Mouse (Mus musculus) liver, adult 2 months (tissue): ENCODE measurements around the gene Zfp398. TPM values are rescaled to one million over a fixed set of nuclear protein-coding genes. Genes with fewer than 3 reads are reported as not detected.

Experiments used
- DNase-seq: peaks from one replicate; pipeline ENCODE4 v3.0.0-alpha.2; 2011; ENCODE audit warnings: low read depth, low spot score; ENCODE audit errors: extremely low read depth
- H3K27ac ChIP-seq: fragments of 200-500 bp; replicated peaks from 2 replicates; pipeline ENCODE4 v1.5.1; 2012; ENCODE audit warnings: low read depth, mild to moderate bottlenecking, control low read depth, inconsistent platforms, low read length; ENCODE audit not compliant: insufficient read depth
- H3K27me3 ChIP-seq: fragments of 200-500 bp; 2 replicates; pipeline ENCODE4 v1.6.1; 2012; ENCODE audit warnings: mild to moderate bottlenecking, moderate library complexity, low read length, inconsistent platforms; ENCODE audit not compliant: control insufficient read depth, insufficient read depth
- H3K36me3 ChIP-seq: fragments of 200-500 bp; 2 replicates; pipeline ENCODE4 v1.6.1; 2012; ENCODE audit warnings: low read length, inconsistent platforms; ENCODE audit not compliant: control insufficient read depth, insufficient read depth
- H3K4me1 ChIP-seq: fragments of 200-500 bp; 2 replicates; pipeline ENCODE4 v1.6.1; 2011; ENCODE audit warnings: low read length; ENCODE audit not compliant: control insufficient read depth, insufficient read depth
- H3K4me3 ChIP-seq: fragments of 200-500 bp; 2 replicates; pipeline ENCODE4 v1.5.1; 2011; ENCODE audit warnings: low read depth, mild to moderate bottlenecking, control low read depth, low read length, moderate library complexity; ENCODE audit not compliant: insufficient read depth
- H3K79me2 ChIP-seq: fragments of 200-500 bp; 2 replicates; pipeline ENCODE4 v1.6.1; 2012; ENCODE audit warnings: inconsistent platforms, mild to moderate bottlenecking, low read length, moderate library complexity; ENCODE audit not compliant: control insufficient read depth, insufficient read depth
- H3K9ac ChIP-seq: fragments of 200-500 bp; 2 replicates; pipeline ENCODE4 v1.6.1; 2012; ENCODE audit warnings: low read depth, mild to moderate bottlenecking, control low read depth, inconsistent platforms, low read length
- CTCF ChIP-seq: fragments of 200-500 bp; IDR thresholded peaks from 2 replicates; pipeline ENCODE4 v1.5.1; 2011; ENCODE audit warnings: low read depth, low read length, control low read depth
- POLR2A ChIP-seq: fragments of 200-500 bp; IDR thresholded peaks from 2 replicates; pipeline ENCODE4 v1.6.1; 2011; ENCODE audit warnings: low read length, control low read depth; ENCODE audit not compliant: insufficient read depth; ENCODE audit errors: extremely low read depth
- WGBS: fragments of 180-500 bp; shearing (Covaris S2); methylation state at CpG from one replicate; pipeline ENCODE4 v1.1.7; 2018; 5-methylcytosine and 5-hydroxymethylcytosine counted together
- polyA plus RNA-seq: library from polyadenylated mRNA; depleted of rRNA; stranded (reverse); fragments of >200 nt; gene quantifications from 2 replicates; pipeline ENCODE4 v1.2.3, GENCODE M21; 2012; rRNA removed
- total RNA-seq: library from RNA; depleted of rRNA; stranded (reverse); fragments of >200 nt; gene quantifications from 2 replicates; pipeline ENCODE4 v1.2.3, GENCODE M21; 2014; rRNA removed

The Zfp398 gene
- total RNA-seq (4.0 and 4.6 TPM in 2 replicates), polyA plus RNA-seq (3.3 and 4.5 TPM in 2 replicates)

- TF ChIP-seq CTCF = peak; percentile 85
- peak; percentile 70 for TF ChIP-seq POLR2A
- peak; percentile 72 for DNase-seq
- Histone ChIP-seq H3K27ac (peak within 1 kb of the TSS; percentile 65), H3K4me3 (peak within 1 kb of the TSS; percentile 96), H3K9ac (peak within 1 kb of the TSS; percentile 96), H3K4me1 (peaks cover 3% of the 10 kb centered on the region; the same call in 1 of the 2 replicates), H3K79me2 (peaks cover 14% of the 10 kb centered on the region), H3K27me3 (no peaks in the 10 kb centered on the region), H3K36me3 (0 out of 2 replicates have a peak, but pooled peaks cover 3% of the 10 kb centered on the region)
- WGBS = under 1% methylated on average over 52 of the region's 52 CpGs
Observed at GRCm38 (mm10) chr6:47835482-47835983, at the start of gene Zfp398. TSS of gene Zfp398 (plus strand) at chr6:47835661.

- Histone ChIP-seq H3K36me3 (no peaks in the 10 kb centered on the region), H3K4me3 (peak overlapping the region; percentile 50), H3K4me1 (peaks cover 2% of the 10 kb centered on the region; the same call in 1 of the 2 replicates), H3K27me3 (no peaks in the 10 kb centered on the region), H3K9ac (peak overlapping the region; percentile 84), H3K27ac (peak overlapping the region; percentile 96), H3K79me2 (no peaks in the 10 kb centered on the region)
- TF ChIP-seq POLR2A = peak; percentile 72
- TF ChIP-seq CTCF = no peak
- WGBS = under 1% methylated on average over 18 of the region's 18 CpGs
- DNase-seq = peak; percentile 88
Observed at GRCm38 (mm10) chr6:47787941-47788736, 47.3 kb upstream of the Zfp398 start.

DNA sequence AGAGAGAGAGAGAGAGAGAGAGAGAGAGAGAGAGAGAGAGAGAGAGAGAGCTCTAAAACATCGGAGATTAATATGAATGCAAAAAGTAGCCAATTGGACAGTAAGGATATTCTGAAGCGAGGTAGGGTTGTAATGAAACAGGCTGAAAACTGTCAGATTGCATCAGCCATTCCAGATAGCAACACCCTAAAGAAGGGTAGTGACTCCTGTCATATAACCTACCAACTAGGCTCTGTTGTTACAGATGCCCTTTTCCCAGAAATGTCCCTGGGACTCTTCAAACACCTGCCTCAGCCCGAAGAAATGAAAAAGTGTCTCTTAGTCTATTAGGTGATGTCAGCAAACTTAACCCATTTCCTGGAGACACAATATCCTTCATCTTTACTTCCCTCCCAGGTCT, 46.6 kb upstream of the Zfp398 start:
- Histone ChIP-seq H3K4me1 (peaks cover 2% of the 10 kb centered on the region; the same call in 1 of the 2 replicates), H3K79me2 (no peaks in the 10 kb centered on the region), H3K27me3 (no peaks in the 10 kb centered on the region), H3K27ac (peak overlapping the region; percentile 96), H3K9ac (peak overlapping the region; percentile 84), H3K36me3 (no peaks in the 10 kb centered on the region), H3K4me3 (peak overlapping the region; percentile 50)
- 6% methylated on average over 3 of the region's 3 CpGs for WGBS
- no peak for TF ChIP-seq CTCF
- TF ChIP-seq POLR2A = no peak
- peak; percentile 37 for DNase-seq

GRCm38 (mm10) chr6:47790745-47791144, 44.7 kb upstream of the Zfp398 start:
- TF ChIP-seq POLR2A (no peak), CTCF (no peak)
- peaks cover 9% of the 10 kb centered on the region; the same call in 1 of the 2 replicates for H3K36me3 ChIP-seq
- H3K27ac ChIP-seq = no peak overlapping the region
- H3K4me3 ChIP-seq = no peak overlapping the region
- H3K27me3 ChIP-seq = no peaks in the 10 kb centered on the region
- H3K4me1 ChIP-seq = peaks cover 2% of the 10 kb centered on the region; the same call in 1 of the 2 replicates
- WGBS = 42% methylated on average over 2 of the region's 2 CpGs
- no peaks in the 10 kb centered on the region for H3K79me2 ChIP-seq
- H3K9ac ChIP-seq = no peak overlapping the region
- DNase-seq = peak; percentile 50

GRCm38 (mm10) chr6:47792533-47792932, 42.9 kb upstream of the Zfp398 start:
- H3K27me3 ChIP-seq = no peaks in the 10 kb centered on the region
- H3K9ac ChIP-seq = no peak overlapping the region
- 31% methylated on average over 2 of the region's 2 CpGs for WGBS
- H3K36me3 ChIP-seq = peaks cover 25% of the 10 kb centered on the region
- H3K27ac ChIP-seq = no peak overlapping the region
- H3K4me3 ChIP-seq = no peak overlapping the region
- TF ChIP-seq CTCF (no peak), POLR2A (no peak)
- peaks cover 2% of the 10 kb centered on the region; the same call in 1 of the 2 replicates for H3K4me1 ChIP-seq
- DNase-seq = peak; percentile 69
- no peaks in the 10 kb centered on the region for H3K79me2 ChIP-seq
